17 mouse cellular contexts compared by ENCODE assay signal in genomic region chr6:52150401-52150966, GRCm38 (mm10). TPM values are rescaled to one million over a fixed set of nuclear protein-coding genes. Genes with fewer than 3 reads are reported as not detected.
DNase-seq lines count a peak whose midpoint lies in the region; ATAC-seq lines count a peak whose summit lies in the region.
"Had no signal": no experiment of that assay in that cellular context is flagged by ENCODE, and none has a peak within 500 bp of the region (broad histone marks: within the 10 kb centered on the region; RNA-seq: fewer than 3 reads in every experiment).

No protein-coding gene starts in this region.

- no peak overlapping the region for H3K27ac ChIP-seq in liver, embryonic 11.5 days (ENCODE audit: low read depth, low read length)
- H3K27ac ChIP-seq in intestine, embryonic 16.5 days (ENCODE audit: low read length): no peak overlapping the region
- no peak overlapping the region for H3K27ac ChIP-seq in neural tube, embryonic 15.5 days (replicated peaks)
- H3K27ac ChIP-seq: forebrain, embryonic 12.5 days had no signal

- H3K36me3 ChIP-seq in liver, embryonic 11.5 days (ENCODE audit: control insufficient read depth, insufficient read depth, low read length): no peaks in the 10 kb centered on the region
- H3K36me3 ChIP-seq in intestine, embryonic 16.5 days (ENCODE audit: control insufficient read depth, insufficient read depth, low read length): no peaks in the 10 kb centered on the region
- H3K36me3 ChIP-seq in neural tube, embryonic 15.5 days: no peaks in the 10 kb centered on the region
- H3K36me3 ChIP-seq: forebrain, embryonic 12.5 days had no signal

- ATAC-seq in liver, embryonic 11.5 days (replicated peaks; ENCODE audit: low FRiP score): no peak
- ATAC-seq in intestine, embryonic 16.5 days: no peak
- ATAC-seq in neural tube, embryonic 15.5 days (ENCODE audit: low FRiP score): no peak
- ATAC-seq in inflammation-experienced regulatory T-cells, adult 6 months: no peak

- H3K27me3 ChIP-seq in liver, embryonic 11.5 days (replicated peaks; ENCODE audit: control insufficient read depth, insufficient read depth, low read length): peaks cover 80% of the 10 kb centered on the region
- peaks cover 9% of the 10 kb centered on the region for H3K27me3 ChIP-seq in intestine, embryonic 16.5 days (replicated peaks; ENCODE audit: control insufficient read depth, insufficient read depth, low read length)
- H3K27me3 ChIP-seq in neural tube, embryonic 15.5 days (replicated peaks): peaks cover 23% of the 10 kb centered on the region

- H3K9ac ChIP-seq in liver, embryonic 11.5 days (ENCODE audit: low read depth, low read length): no peak overlapping the region
- H3K9ac ChIP-seq in intestine, embryonic 16.5 days (ENCODE audit: low read depth, low read length): no peak overlapping the region
- H3K9ac ChIP-seq in neural tube, embryonic 15.5 days (replicated peaks): no peak overlapping the region
- H3K9ac ChIP-seq: forebrain, embryonic 12.5 days had no signal

- WGBS in liver, embryonic 11.5 days: 9% methylated on average over 16 of the region's 16 CpGs
- WGBS in intestine, embryonic 16.5 days: 23% methylated on average over 16 of the region's 16 CpGs
- 13% methylated on average over 16 of the region's 16 CpGs for WGBS in neural tube, embryonic 15.5 days

- DNase-seq in liver, embryonic 11.5 days (ENCODE audit: low spot score): no peak
- DNase-seq in liver: no peak
- peak; percentile 76 for DNase-seq in embryo, embryonic 10.5 days (ENCODE audit: low spot score)
- no peak for DNase-seq in gastrocnemius, adult 18-20 months (ENCODE audit: low spot score)
- DNase-seq in cerebellum, postnatal 36 days: no peak
- DNase-seq: gastrocnemius, postnatal 25 days; heart, postnatal 10 days; kidney, postnatal 25 days; lung, postnatal 36 days; right cerebral cortex, postnatal 14 days had no signal

- peak overlapping the region; percentile 20; the same call in 1 of the 2 replicates for H3K4me2 ChIP-seq in liver, embryonic 11.5 days
- H3K4me2 ChIP-seq in intestine, embryonic 16.5 days (ENCODE audit: low read depth, low read length): peak overlapping the region; percentile 24
- H3K4me2 ChIP-seq in neural tube, embryonic 15.5 days: peak overlapping the region; percentile 29
- H3K4me2 ChIP-seq: forebrain, embryonic 12.5 days had no signal

- H3K4me3 ChIP-seq in liver, embryonic 11.5 days (ENCODE audit: low read depth, low read length): no peak overlapping the region
- no peak overlapping the region for H3K4me3 ChIP-seq in intestine, embryonic 16.5 days (ENCODE audit: low read length)
- no peak overlapping the region for H3K4me3 ChIP-seq in neural tube, embryonic 15.5 days (replicated peaks)
- H3K4me3 ChIP-seq: forebrain, embryonic 12.5 days had no signal

- no peaks in the 10 kb centered on the region for H3K9me3 ChIP-seq in liver, embryonic 11.5 days (ENCODE audit: control insufficient read depth, low read length)
- no peaks in the 10 kb centered on the region for H3K9me3 ChIP-seq in intestine, embryonic 16.5 days (ENCODE audit: control insufficient read depth, low read length)
- no peaks in the 10 kb centered on the region for H3K9me3 ChIP-seq in neural tube, embryonic 15.5 days (replicated peaks)

- no peaks in the 10 kb centered on the region for H3K4me1 ChIP-seq in liver, embryonic 11.5 days (replicated peaks; ENCODE audit: control insufficient read depth, insufficient read depth, low read length)
- H3K4me1 ChIP-seq in intestine, embryonic 16.5 days (ENCODE audit: control insufficient read depth, insufficient read depth, low read length): no peaks in the 10 kb centered on the region; the same call in 1 of the 2 replicates
- H3K4me1 ChIP-seq in neural tube, embryonic 15.5 days: peaks cover 4% of the 10 kb centered on the region; the same call in 1 of the 2 replicates
- H3K4me1 ChIP-seq: forebrain, embryonic 12.5 days had no signal

RNA-seq across cellular contexts. Expression of gene Hoxa1, which starts 7.6 kb away (rescaled TPM):
- 2.6 and 3.2 TPM in 2 replicates for polyA plus RNA-seq in liver, embryonic 11.5 days (2014; fragmentation: Nextera tagmentation; extraction: Ambion mirVana)
- polyA plus RNA-seq in intestine, embryonic 16.5 days (2015; fragmentation: Nextera tagmentation; extraction: Ambion mirVana): 0.72 and 0.88 TPM in 2 replicates
- polyA plus RNA-seq in neural tube, embryonic 15.5 days (2015; fragmentation: Nextera tagmentation; extraction: Ambion mirVana): 1.1 and 1.3 TPM in 2 replicates
- total RNA-seq in gastrocnemius, adult 18-20 months (2021): under 1 TPM in 1 of 2 experiments, not detected in 1; 0.19 TPM
- polyA plus RNA-seq in inflammation-experienced regulatory T-cells, adult 6 months (2017; shearing (Covaris generic)): not detected
- total RNA-seq: common myeloid progenitor, adult 5-6 weeks; left cerebral cortex, adult 18-20 months had no signal

RNA-seq across cellular contexts. Expression of gene Hoxa2, which starts 14.1 kb away (rescaled TPM):
- 4.3 and 4.5 TPM in 2 replicates for polyA plus RNA-seq in liver, embryonic 11.5 days (2014; fragmentation: Nextera tagmentation; extraction: Ambion mirVana)
- 5.0 and 5.1 TPM in 2 replicates for polyA plus RNA-seq in intestine, embryonic 16.5 days (2015; fragmentation: Nextera tagmentation; extraction: Ambion mirVana)
- 7.2 and 12.0 TPM in 2 replicates for polyA plus RNA-seq in neural tube, embryonic 15.5 days (2015; fragmentation: Nextera tagmentation; extraction: Ambion mirVana)
- total RNA-seq in gastrocnemius, adult 18-20 months (2021): under 1 TPM; 0.21 to 0.27 TPM
- not detected for polyA plus RNA-seq in inflammation-experienced regulatory T-cells, adult 6 months (2017; shearing (Covaris generic))
- total RNA-seq: common myeloid progenitor, adult 5-6 weeks; left cerebral cortex, adult 18-20 months had no signal
- polyA plus RNA-seq: forebrain, embryonic 12.5 days had no signal

RNA-seq across cellular contexts. Expression of gene 5730596B20Rik, which starts 26.8 kb away (rescaled TPM):
- 0.60 and 1.0 TPM in 2 replicates for polyA plus RNA-seq in liver, embryonic 11.5 days (2014; fragmentation: Nextera tagmentation; extraction: Ambion mirVana)
- polyA plus RNA-seq in intestine, embryonic 16.5 days (2015; fragmentation: Nextera tagmentation; extraction: Ambion mirVana): 1.5 TPM in 2 replicates
- 1.4 and 3.0 TPM in 2 replicates for polyA plus RNA-seq in neural tube, embryonic 15.5 days (2015; fragmentation: Nextera tagmentation; extraction: Ambion mirVana)
- not detected for total RNA-seq in gastrocnemius, adult 18-20 months (2021)
- polyA plus RNA-seq in inflammation-experienced regulatory T-cells, adult 6 months (2017; shearing (Covaris generic)): not detected
- total RNA-seq: common myeloid progenitor, adult 5-6 weeks; gastrocnemius, postnatal 25 days; left cerebral cortex, adult 18-20 months had no signal
- polyA plus RNA-seq: forebrain, embryonic 12.5 days; testis, adult 2 months had no signal

RNA-seq across cellular contexts. Expression of gene Hoxa4, which starts 41.1 kb away (rescaled TPM):
- polyA plus RNA-seq in liver, embryonic 11.5 days (2014; fragmentation: Nextera tagmentation; extraction: Ambion mirVana): 2.3 and 3.1 TPM in 2 replicates
- 1.7 and 2.4 TPM in 2 replicates for polyA plus RNA-seq in intestine, embryonic 16.5 days (2015; fragmentation: Nextera tagmentation; extraction: Ambion mirVana)
- polyA plus RNA-seq in neural tube, embryonic 15.5 days (2015; fragmentation: Nextera tagmentation; extraction: Ambion mirVana): 2.3 and 5.7 TPM in 2 replicates
- 1 to 10 TPM; 2.7 to 2.9 TPM for total RNA-seq in gastrocnemius, adult 18-20 months (2021)
- not detected for polyA plus RNA-seq in inflammation-experienced regulatory T-cells, adult 6 months (2017; shearing (Covaris generic))
- total RNA-seq: left cerebral cortex, adult 18-20 months had no signal
- polyA plus RNA-seq: forebrain, embryonic 12.5 days had no signal

RNA-seq across cellular contexts. Expression of gene Hoxa5, which starts 53.9 kb away (rescaled TPM):
- 8.0 and 9.7 TPM in 2 replicates for polyA plus RNA-seq in liver, embryonic 11.5 days (2014; fragmentation: Nextera tagmentation; extraction: Ambion mirVana)
- polyA plus RNA-seq in intestine, embryonic 16.5 days (2015; fragmentation: Nextera tagmentation; extraction: Ambion mirVana): 15.3 and 15.5 TPM in 2 replicates
- polyA plus RNA-seq in neural tube, embryonic 15.5 days (2015; fragmentation: Nextera tagmentation; extraction: Ambion mirVana): 26.8 and 73.9 TPM in 2 replicates
- 1 to 10 TPM; 2.0 to 2.1 TPM for total RNA-seq in gastrocnemius, adult 18-20 months (2021)
- polyA plus RNA-seq in inflammation-experienced regulatory T-cells, adult 6 months (2017; shearing (Covaris generic)): not detected
- total RNA-seq: left cerebral cortex, adult 18-20 months had no signal
- polyA plus RNA-seq: forebrain, embryonic 12.5 days had no signal
